Mouse (Mus musculus) midbrain, embryonic 11.5 days (tissue): Measurements from ENCODE around the gene Smarcc1. TPM values are rescaled to one million over a fixed set of nuclear protein-coding genes. Genes with fewer than 3 reads are reported as not detected.

Source experiments
- ATAC-seq: fragments of 200-750 bp; cut with Nextera tagmentation; 2 replicates; pipeline ENCODE4 v1.8.0; 2017; ENCODE audit warnings: moderate TSS enrichment, moderate library complexity; ENCODE audit not compliant: low FRiP score
- DNase-seq: peaks from one replicate; pipeline ENCODE4 v3.0.0; 2015; ENCODE audit warnings: low spot score; ENCODE audit errors: missing footprints
- H3K27ac ChIP-seq: fragments of 300-500 bp; sonication (generic); 2 replicates; pipeline ENCODE4 v1.5.1; 2014; ENCODE audit warnings: low read depth, low read length
- H3K27me3 ChIP-seq: fragments of 300-500 bp; sonication (generic); 2 replicates; pipeline ENCODE4 v1.6.1; 2014; ENCODE audit warnings: mild to moderate bottlenecking, low read length, moderate library complexity, mixed read lengths; ENCODE audit not compliant: control insufficient read depth, insufficient read depth
- H3K36me3 ChIP-seq: fragments of 300-500 bp; sonication (generic); 2 replicates; pipeline ENCODE4 v1.6.1; 2014; ENCODE audit warnings: mild to moderate bottlenecking, low read length, moderate library complexity, mixed read lengths; ENCODE audit not compliant: control insufficient read depth, insufficient read depth
- H3K4me1 ChIP-seq: fragments of 300-500 bp; sonication (generic); 2 replicates; pipeline ENCODE4 v1.6.1; 2014; ENCODE audit warnings: low read length; ENCODE audit not compliant: control insufficient read depth, insufficient read depth
- H3K4me2 ChIP-seq: fragments of 300-500 bp; sonication (generic); 2 replicates; pipeline ENCODE4 v1.6.1; 2014; ENCODE audit warnings: mild to moderate bottlenecking, moderate library complexity
- H3K4me3 ChIP-seq: fragments of 300-500 bp; sonication (generic); 2 replicates; pipeline ENCODE4 v1.5.1; 2014; ENCODE audit warnings: low read depth, low read length
- H3K9ac ChIP-seq: fragments of 300-500 bp; sonication (generic); 2 replicates; pipeline ENCODE4 v1.6.1; 2014; ENCODE audit warnings: low read length
- H3K9me3 ChIP-seq: fragments of 300-500 bp; sonication (generic); 2 replicates; pipeline ENCODE4 v1.6.1; 2016; ENCODE audit warnings: low read length; ENCODE audit not compliant: control insufficient read depth
- WGBS: fragments of 180-500 bp; shearing (Covaris S2); extraction: QIAGEN DNeasy Blood & Tissue Kit; methylation state at CpG from one replicate; pipeline ENCODE4 v1.1.7; 2014; 5-methylcytosine and 5-hydroxymethylcytosine counted together
- polyA plus RNA-seq: library from polyadenylated mRNA; unstranded; fragments of >200 nt; fragmentation: Nextera tagmentation; extraction: Ambion mirVana; gene quantifications from 2 replicates; pipeline ENCODE4 v1.2.1, GENCODE M21; 2014

The Smarcc1 gene
- polyA plus RNA-seq, 1 experiment from 2014 or later: 146 TPM

GRCm38 (mm10) chr9:110093303-110093702, 24.2 kb upstream of the Smarcc1 start:
- Histone ChIP-seq H3K4me1 (no peaks in the 10 kb centered on the region), H3K4me2 (no peak overlapping the region), H3K9ac (no peak overlapping the region), H3K27ac (no peak overlapping the region), H3K9me3 (no peaks in the 10 kb centered on the region), H3K27me3 (no peaks in the 10 kb centered on the region), H3K4me3 (no peak overlapping the region), H3K36me3 (peaks cover 55% of the 10 kb centered on the region)
- 86% methylated on average over 4 of the region's 4 CpGs for WGBS
- no peak for DNase-seq
- no peak for ATAC-seq

GRCm38 (mm10) chr9:110094761-110095160, 22.7 kb upstream of the Smarcc1 start:
- H3K27me3 ChIP-seq: no peaks in the 10 kb centered on the region
- DNase-seq: peak; percentile 80
- no peak overlapping the region for H3K4me2 ChIP-seq
- WGBS: 96% methylated on average over 4 of the region's 4 CpGs
- H3K9me3 ChIP-seq: no peaks in the 10 kb centered on the region
- peaks cover 51% of the 10 kb centered on the region for H3K36me3 ChIP-seq
- H3K4me3 ChIP-seq: no peak overlapping the region
- H3K9ac ChIP-seq: no peak overlapping the region
- H3K27ac ChIP-seq: no peak overlapping the region
- no peak for ATAC-seq
- no peaks in the 10 kb centered on the region for H3K4me1 ChIP-seq

- Histone ChIP-seq H3K4me2 (no peak overlapping the region), H3K9ac (no peak overlapping the region), H3K36me3 (peaks cover 27% of the 10 kb centered on the region), H3K27ac (no peak overlapping the region), H3K4me1 (peaks cover 4% of the 10 kb centered on the region; the same call in 1 of the 2 replicates), H3K9me3 (no peaks in the 10 kb centered on the region), H3K4me3 (no peak overlapping the region), H3K27me3 (no peaks in the 10 kb centered on the region)
- DNase-seq: no peak
- 83% methylated on average over 3 of the region's 3 CpGs for WGBS
- ATAC-seq: no peak
These were observed 19.7 kb upstream of the Smarcc1 start for GRCm38 (mm10) chr9:110097791-110098190.

GRCm38 (mm10) chr9:110100627-110101600, 16.6 kb upstream of the Smarcc1 start:
- H3K27me3 ChIP-seq: no peaks in the 10 kb centered on the region
- DNase-seq (peak; percentile 97), ATAC-seq (peak; percentile 97)
- H3K4me3 ChIP-seq: peak overlapping the region; percentile 70
- H3K36me3 ChIP-seq: peaks cover 29% of the 10 kb centered on the region
- H3K9me3 ChIP-seq: no peaks in the 10 kb centered on the region
- WGBS: 3% methylated on average over 41 of the region's 41 CpGs
- peak overlapping the region; percentile 86 for H3K9ac ChIP-seq
- H3K4me2 ChIP-seq: peak overlapping the region; percentile 85
- H3K4me1 ChIP-seq: peaks cover 4% of the 10 kb centered on the region; the same call in 1 of the 2 replicates
- no peak overlapping the region; the same call in 1 of the 2 replicates for H3K27ac ChIP-seq

GRCm38 (mm10) chr9:110116353-110116976, 1.0 kb upstream of the Smarcc1 start:
- H3K4me1 ChIP-seq: peaks cover 10% of the 10 kb centered on the region
- H3K9me3 ChIP-seq: no peaks in the 10 kb centered on the region
- peak overlapping the region; percentile 96 for H3K9ac ChIP-seq
- peak overlapping the region; percentile 96 for H3K27ac ChIP-seq
- peak overlapping the region; percentile 74 for H3K4me3 ChIP-seq
- WGBS: 11% methylated on average over 10 of the region's 10 CpGs
- H3K36me3 ChIP-seq: peaks cover 12% of the 10 kb centered on the region
- ATAC-seq: 0 out of 2 replicates have a peak, but pooled peaks have one; percentile 0
- peak overlapping the region; percentile 51 for H3K4me2 ChIP-seq
- DNase-seq: peak; percentile 95
- no peaks in the 10 kb centered on the region for H3K27me3 ChIP-seq

- DNase-seq: no peak
- 1% methylated on average over 17 of the region's 17 CpGs for WGBS
- Histone ChIP-seq H3K4me2 (peak within 1 kb of the TSS; percentile 84), H3K9ac (peak within 1 kb of the TSS; percentile 96), H3K27ac (peak within 1 kb of the TSS; percentile 96), H3K27me3 (no peaks in the 10 kb centered on the region), H3K4me1 (peaks cover 10% of the 10 kb centered on the region), H3K9me3 (no peaks in the 10 kb centered on the region), H3K36me3 (peaks cover 4% of the 10 kb centered on the region; the same call in 1 of the 2 replicates), H3K4me3 (peak within 1 kb of the TSS; percentile 74)
- peak; percentile 27 for ATAC-seq
These were observed 251 bp downstream of the Smarcc1 start, which contains the start of gene Dhx30 for GRCm38 (mm10) chr9:110117779-110118139. Gene Dhx30 (minus strand): TSS chr9:110117830.

GRCm38 (mm10) chr9:110118249-110118648, 741 bp downstream of the Smarcc1 start:
- Histone ChIP-seq H3K4me1 (peaks cover 10% of the 10 kb centered on the region), H3K36me3 (0 out of 2 replicates have a peak, but pooled peaks cover under 1% of the 10 kb centered on the region), H3K4me2 (peak overlapping the region; percentile 84), H3K4me3 (peak overlapping the region; percentile 74), H3K27ac (no peak overlapping the region), H3K27me3 (no peaks in the 10 kb centered on the region), H3K9ac (peak overlapping the region; percentile 96), H3K9me3 (no peaks in the 10 kb centered on the region)
- WGBS: 51% methylated on average over 1 of the region's 1 CpGs
- ATAC-seq: no peak
- DNase-seq: no peak

- DNase-seq: no peak
- H3K4me3 ChIP-seq: no peak overlapping the region
- no peaks in the 10 kb centered on the region for H3K27me3 ChIP-seq
- no peak overlapping the region for H3K4me2 ChIP-seq
- 73% methylated on average over 4 of the region's 4 CpGs for WGBS
- no peaks in the 10 kb centered on the region for H3K36me3 ChIP-seq
- H3K27ac ChIP-seq: no peak overlapping the region
- H3K9me3 ChIP-seq: no peaks in the 10 kb centered on the region
- ATAC-seq: no peak
- peaks cover 7% of the 10 kb centered on the region for H3K4me1 ChIP-seq
- H3K9ac ChIP-seq: no peak overlapping the region
These were observed 3.9 kb downstream of the Smarcc1 start for GRCm38 (mm10) chr9:110121424-110121823.

- no peaks in the 10 kb centered on the region for H3K9me3 ChIP-seq
- H3K27me3 ChIP-seq: no peaks in the 10 kb centered on the region
- peaks cover 5% of the 10 kb centered on the region for H3K4me1 ChIP-seq
- WGBS: 84% methylated on average over 2 of the region's 2 CpGs
- ATAC-seq (no peak), DNase-seq (no peak)
- no peaks in the 10 kb centered on the region for H3K36me3 ChIP-seq
- no peak overlapping the region for H3K4me2 ChIP-seq
- no peak overlapping the region for H3K4me3 ChIP-seq
- no peak overlapping the region for H3K9ac ChIP-seq
- H3K27ac ChIP-seq: no peak overlapping the region
These were observed 5.8 kb downstream of the Smarcc1 start for GRCm38 (mm10) chr9:110123322-110123721.
